Mouse (Mus musculus): ENCODE data around the gene Hsbp1. TPM values are rescaled to one million over a fixed set of nuclear protein-coding genes. Genes with fewer than 3 reads are reported as not detected.
A peak's percentile ranks its signal among the peaks of the same experiment; 100 is the strongest.
"Not testable (repeated sequence)": the region's sequence is repeated elsewhere in the genome, so short reads cannot be mapped to it uniquely, and the experiment has no call there.

Gene Hsbp1
- polyA plus RNA-seq, 1 experiment: 103 TPM

DNA sequence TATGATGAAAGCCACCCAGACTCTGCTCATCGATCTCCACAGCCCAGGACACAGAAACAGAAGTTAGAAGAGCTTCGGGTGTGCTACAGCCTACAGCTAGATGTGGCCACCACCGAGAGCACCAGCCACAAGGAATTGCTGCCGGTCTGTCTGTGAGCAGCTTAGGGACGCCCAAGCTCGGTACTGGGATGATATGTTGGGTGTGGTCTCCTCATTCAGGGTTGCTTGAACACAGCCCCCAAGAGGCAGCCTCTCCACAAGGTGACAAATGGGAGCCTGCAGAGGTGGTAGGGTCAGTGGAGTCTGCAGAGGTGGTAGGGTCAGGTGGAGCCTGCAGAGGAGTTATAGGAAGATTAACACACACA is 9.4 kb downstream of the Hsbp1 start:
- no peak for DNase-seq
- no peaks in the 10 kb centered on the region for H3K27me3 ChIP-seq (ENCODE audit: control insufficient read depth, insufficient read depth, low read length)
- no peak overlapping the region for H3K27ac ChIP-seq (ENCODE audit: control insufficient read depth, insufficient read depth, low read length)
- H3K4me1 ChIP-seq (replicated peaks; ENCODE audit: control insufficient read depth, insufficient read depth, low read length): peaks cover 20% of the 10 kb centered on the region
- peaks cover 8% of the 10 kb centered on the region for H3K36me3 ChIP-seq (ENCODE audit: control insufficient read depth, insufficient read depth, low read length)
- no peak overlapping the region for H3K4me3 ChIP-seq (ENCODE audit: control insufficient read depth, insufficient read depth, low read length)
- TF ChIP-seq POLR2A (IDR thresholded peaks at IDR 0.05; ENCODE audit: control insufficient read depth, extremely low read depth, insufficient read depth, low read length, poor library complexity): no peak
- no peak for TF ChIP-seq CTCF (IDR thresholded peaks at IDR 0.05; ENCODE audit: borderline replicate concordance, control insufficient read depth, extremely low read depth, insufficient read depth, low read length, poor library complexity)
- WGBS: 46% methylated on average over 6 of the region's 6 CpGs

DNA sequence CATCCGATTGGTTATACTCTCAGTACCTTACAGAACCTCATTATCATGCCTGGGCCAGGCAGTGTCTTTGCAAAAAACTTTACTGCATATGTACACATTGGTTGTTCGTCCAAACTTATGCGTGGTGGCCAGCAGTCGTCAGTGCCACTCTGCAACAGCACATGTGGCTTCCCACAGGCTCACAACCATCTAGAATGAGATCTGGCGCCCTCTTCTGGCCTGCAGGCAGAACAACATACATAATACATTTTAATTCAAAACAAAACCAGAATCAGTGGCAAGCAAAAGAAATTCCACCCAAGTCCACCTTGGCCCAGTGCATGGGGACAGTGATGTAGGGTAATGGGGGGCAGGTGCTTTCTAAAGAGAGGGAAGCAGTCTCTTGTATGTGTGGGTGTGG is 12.3 kb downstream of the Hsbp1 start:
- H3K27me3 ChIP-seq (ENCODE audit: control insufficient read depth, insufficient read depth, low read length); H3K27ac ChIP-seq (ENCODE audit: control insufficient read depth, insufficient read depth, low read length); H3K36me3 ChIP-seq (ENCODE audit: control insufficient read depth, insufficient read depth, low read length); H3K4me3 ChIP-seq (ENCODE audit: control insufficient read depth, insufficient read depth, low read length); DNase-seq: not testable (repeated sequence)
- 54% methylated on average over 5 of the region's 5 CpGs for WGBS
- H3K4me1 ChIP-seq (replicated peaks; ENCODE audit: control insufficient read depth, insufficient read depth, low read length): peaks cover 20% of the 10 kb centered on the region

DNA sequence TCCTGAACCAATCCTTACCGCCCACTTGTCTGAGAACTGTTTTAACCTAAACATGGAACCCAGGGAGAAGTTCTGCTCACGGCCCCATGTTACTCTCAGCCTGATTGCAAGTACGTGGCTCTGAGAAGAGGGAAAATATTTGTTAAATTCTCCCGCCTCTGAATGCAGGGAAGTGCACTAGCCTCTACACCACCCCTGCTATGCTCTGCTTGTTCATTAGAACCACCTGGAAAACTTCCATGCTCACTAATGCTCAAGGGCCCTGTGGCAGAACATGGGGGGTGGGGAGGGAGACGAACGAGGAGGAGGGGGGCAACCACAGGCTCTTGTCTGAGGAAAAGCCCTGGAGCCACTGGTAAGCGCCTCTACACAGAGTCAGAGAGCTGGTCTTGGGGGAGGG is 13.9 kb downstream of the Hsbp1 start:
- Histone ChIP-seq H3K4me1 (replicated peaks; ENCODE audit: control insufficient read depth, insufficient read depth, low read length) (peaks cover 14% of the 10 kb centered on the region), H3K27ac (ENCODE audit: control insufficient read depth, insufficient read depth, low read length) (no peak overlapping the region), H3K4me3 (ENCODE audit: control insufficient read depth, insufficient read depth, low read length) (no peak overlapping the region), H3K27me3 (ENCODE audit: control insufficient read depth, insufficient read depth, low read length) (no peaks in the 10 kb centered on the region), H3K36me3 (ENCODE audit: control insufficient read depth, insufficient read depth, low read length) (no peaks in the 10 kb centered on the region)
- DNase-seq: no peak
- 93% methylated on average over 7 of the region's 7 CpGs for WGBS
- TF ChIP-seq POLR2A (IDR thresholded peaks at IDR 0.05; ENCODE audit: control insufficient read depth, extremely low read depth, insufficient read depth, low read length, poor library complexity): no peak
- no peak for TF ChIP-seq CTCF (IDR thresholded peaks at IDR 0.05; ENCODE audit: borderline replicate concordance, control insufficient read depth, extremely low read depth, insufficient read depth, low read length, poor library complexity)

- no peak overlapping the region for H3K4me3 ChIP-seq (ENCODE audit: control insufficient read depth, insufficient read depth, low read length)
- WGBS: 71% methylated on average over 14 of the region's 14 CpGs
- TF ChIP-seq CTCF (IDR thresholded peaks at IDR 0.05; ENCODE audit: borderline replicate concordance, control insufficient read depth, extremely low read depth, insufficient read depth, low read length, poor library complexity): peak; percentile 81
- no peak for TF ChIP-seq POLR2A (IDR thresholded peaks at IDR 0.05; ENCODE audit: control insufficient read depth, extremely low read depth, insufficient read depth, low read length, poor library complexity)
- DNase-seq: peak; percentile 70
- H3K36me3 ChIP-seq (ENCODE audit: control insufficient read depth, insufficient read depth, low read length): no peaks in the 10 kb centered on the region
- H3K27ac ChIP-seq (ENCODE audit: control insufficient read depth, insufficient read depth, low read length): no peak overlapping the region
- H3K4me1 ChIP-seq (replicated peaks; ENCODE audit: control insufficient read depth, insufficient read depth, low read length): peaks cover 8% of the 10 kb centered on the region
- no peaks in the 10 kb centered on the region for H3K27me3 ChIP-seq (ENCODE audit: control insufficient read depth, insufficient read depth, low read length)
These were observed 14.5 kb downstream of the Hsbp1 start for GRCm38 (mm10) chr8:119358836-119359235.

GRCm38 (mm10) chr8:119360686-119361295 is 16.5 kb downstream of the Hsbp1 start:
- no peak overlapping the region for H3K4me3 ChIP-seq (ENCODE audit: control insufficient read depth, insufficient read depth, low read length)
- no peaks in the 10 kb centered on the region for H3K4me1 ChIP-seq (replicated peaks; ENCODE audit: control insufficient read depth, insufficient read depth, low read length)
- no peak for DNase-seq
- no peak for TF ChIP-seq POLR2A (IDR thresholded peaks at IDR 0.05; ENCODE audit: control insufficient read depth, extremely low read depth, insufficient read depth, low read length, poor library complexity)
- no peak for TF ChIP-seq CTCF (IDR thresholded peaks at IDR 0.05; ENCODE audit: borderline replicate concordance, control insufficient read depth, extremely low read depth, insufficient read depth, low read length, poor library complexity)
- WGBS: 77% methylated on average over 8 of the region's 8 CpGs
- no peak overlapping the region for H3K27ac ChIP-seq (ENCODE audit: control insufficient read depth, insufficient read depth, low read length)
- H3K36me3 ChIP-seq (ENCODE audit: control insufficient read depth, insufficient read depth, low read length): no peaks in the 10 kb centered on the region
- H3K27me3 ChIP-seq (ENCODE audit: control insufficient read depth, insufficient read depth, low read length): no peaks in the 10 kb centered on the region

- H3K4me1 ChIP-seq (replicated peaks; ENCODE audit: control insufficient read depth, insufficient read depth, low read length); H3K27me3 ChIP-seq (ENCODE audit: control insufficient read depth, insufficient read depth, low read length); H3K27ac ChIP-seq (ENCODE audit: control insufficient read depth, insufficient read depth, low read length); H3K36me3 ChIP-seq (ENCODE audit: control insufficient read depth, insufficient read depth, low read length); DNase-seq; H3K4me3 ChIP-seq (ENCODE audit: control insufficient read depth, insufficient read depth, low read length): not testable (repeated sequence)
- 92% methylated on average over 9 of the region's 9 CpGs for WGBS
These were observed 30.4 kb downstream of the Hsbp1 start for GRCm38 (mm10) chr8:119374716-119375115.

GRCm38 (mm10) chr8:119378476-119378875 is 34.2 kb downstream of the Hsbp1 start:
- no peaks in the 10 kb centered on the region for H3K36me3 ChIP-seq (ENCODE audit: control insufficient read depth, insufficient read depth, low read length)
- 77% methylated on average over 7 of the region's 7 CpGs for WGBS
- no peak overlapping the region for H3K4me3 ChIP-seq (ENCODE audit: control insufficient read depth, insufficient read depth, low read length)
- H3K27me3 ChIP-seq (ENCODE audit: control insufficient read depth, insufficient read depth, low read length): no peaks in the 10 kb centered on the region
- H3K4me1 ChIP-seq (replicated peaks; ENCODE audit: control insufficient read depth, insufficient read depth, low read length): no peaks in the 10 kb centered on the region
- no peak for TF ChIP-seq POLR2A (IDR thresholded peaks at IDR 0.05; ENCODE audit: control insufficient read depth, extremely low read depth, insufficient read depth, low read length, poor library complexity)
- TF ChIP-seq CTCF (IDR thresholded peaks at IDR 0.05; ENCODE audit: borderline replicate concordance, control insufficient read depth, extremely low read depth, insufficient read depth, low read length, poor library complexity): no peak
- no peak for DNase-seq
- H3K27ac ChIP-seq (ENCODE audit: control insufficient read depth, insufficient read depth, low read length): no peak overlapping the region
